Mouse (Mus musculus): ENCODE results near the gene Bdkrb2.

DNA sequence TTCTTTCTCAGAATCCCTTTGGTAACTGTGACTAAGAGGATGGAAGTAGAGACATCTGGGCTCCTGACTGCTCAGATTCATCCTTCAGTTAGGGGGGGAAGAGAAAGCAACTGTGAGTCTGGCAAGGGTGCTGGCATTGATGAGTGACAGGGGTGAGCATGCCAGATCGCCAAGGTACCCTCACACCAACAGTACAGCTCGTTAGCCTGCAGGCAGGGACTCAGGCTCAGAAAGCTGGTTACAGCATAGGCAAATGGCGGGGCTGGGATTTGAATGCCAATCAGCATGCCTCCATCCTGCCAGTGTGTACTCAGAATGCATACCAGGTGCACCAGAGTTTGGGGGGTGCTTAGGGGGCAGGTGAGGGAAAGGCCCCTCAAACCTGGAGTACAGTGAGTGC lies 8.8 kb downstream of the Bdkrb2 start:
- TF ChIP-seq CTCF (IDR thresholded peaks at IDR 0.05; ENCODE audit: low read depth, low read length) (no peak), POLR2A (IDR thresholded peaks at IDR 0.05; ENCODE audit: extremely low read depth, insufficient read depth, low read length) (no peak)

Data from liver, adult 2 months (tissue).